Mouse (Mus musculus) liver, postnatal 0 days (tissue): ENCODE results near the gene 2010111I01Rik.

Experiments used
- CTCF ChIP-seq: sonication (generic); IDR thresholded peaks from 2 replicates; pipeline ENCODE4 v1.5.1; 2016; ENCODE audit warnings: antibody characterized with exemption, low read depth
- EP300 ChIP-seq: IDR thresholded peaks from 2 replicates; pipeline ENCODE4 v1.6.1; 2016; ENCODE audit warnings: antibody characterized with exemption, low read depth, mild to moderate bottlenecking

DNA sequence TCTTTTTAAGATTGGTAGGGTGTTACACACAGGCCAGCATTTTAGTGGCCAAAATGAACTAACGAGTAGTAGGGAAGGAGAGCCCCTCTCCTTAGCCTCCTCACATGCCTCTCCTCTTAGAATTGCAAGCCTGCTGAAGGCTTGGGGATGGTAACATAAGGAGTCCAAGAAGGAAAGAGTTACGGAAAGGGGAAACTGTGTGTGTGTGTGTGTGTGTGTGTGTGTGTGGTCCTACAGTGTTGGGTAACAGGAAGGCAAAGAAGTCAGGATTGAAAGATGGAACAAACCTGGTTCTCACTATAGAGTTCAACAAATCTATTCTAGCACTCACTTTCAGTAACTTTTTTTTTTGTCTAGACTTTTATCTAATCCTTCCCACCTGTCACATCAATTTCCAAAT, 1.3 kb upstream of the 2010111I01Rik start:
- TF ChIP-seq EP300 (no peak), CTCF (no peak)
